Mouse (Mus musculus) midbrain, embryonic 13.5 days (tissue): Measurements from ENCODE around the gene Acyp1. TPM values are rescaled to one million over a fixed set of nuclear protein-coding genes. Genes with fewer than 3 reads are reported as not detected.
A peak's percentile ranks its signal among the peaks of the same experiment; 100 is the strongest.

Source experiments
- ATAC-seq: fragments of 200-750 bp; cut with Nextera tagmentation; 2 replicates; pipeline ENCODE4 v1.8.0; 2017; ENCODE audit warnings: mild to moderate bottlenecking, moderate TSS enrichment, moderate library complexity
- H3K27ac ChIP-seq: fragments of 300-500 bp; sonication (generic); 2 replicates; pipeline ENCODE4 v1.5.1; 2015; ENCODE audit warnings: inconsistent platforms, mild to moderate bottlenecking, moderate library complexity
- H3K27me3 ChIP-seq: fragments of 300-500 bp; sonication (generic); 2 replicates; pipeline ENCODE4 v1.6.1; 2015; ENCODE audit warnings: mild to moderate bottlenecking, inconsistent platforms
- H3K36me3 ChIP-seq: fragments of 300-500 bp; sonication (generic); 2 replicates; pipeline ENCODE4 v1.6.1; 2015; ENCODE audit warnings: mild to moderate bottlenecking, inconsistent platforms
- H3K4me1 ChIP-seq: fragments of 300-500 bp; sonication (generic); replicated peaks from 2 replicates; pipeline ENCODE4 v1.6.1; 2015; ENCODE audit warnings: inconsistent platforms
- H3K4me2 ChIP-seq: fragments of 300-500 bp; sonication (generic); replicated peaks from 2 replicates; pipeline ENCODE4 v1.6.1; 2015; ENCODE audit warnings: moderate library complexity, mild to moderate bottlenecking, inconsistent platforms
- H3K4me3 ChIP-seq: fragments of 300-500 bp; sonication (generic); replicated peaks from 2 replicates; pipeline ENCODE4 v1.5.1; 2015; ENCODE audit warnings: mild to moderate bottlenecking, inconsistent platforms
- H3K9ac ChIP-seq: fragments of 300-500 bp; sonication (generic); replicated peaks from 2 replicates; pipeline ENCODE4 v1.6.1; 2015; ENCODE audit warnings: mild to moderate bottlenecking, inconsistent platforms
- H3K9me3 ChIP-seq: fragments of 300-500 bp; sonication (generic); 2 replicates; pipeline ENCODE4 v1.6.1; 2016; ENCODE audit warnings: mild to moderate bottlenecking, inconsistent platforms
- WGBS: fragments of 180-500 bp; shearing (Covaris S2); methylation state at CpG from one replicate; pipeline ENCODE4 v1.1.7; 2015; 5-methylcytosine and 5-hydroxymethylcytosine counted together
- polyA plus RNA-seq: library from polyadenylated mRNA; unstranded; fragments of >200 nt; fragmentation: Nextera tagmentation; extraction: Ambion mirVana; gene quantifications from 2 replicates; pipeline ENCODE4 v1.2.1, GENCODE M21; 2015

Acyp1 gene
- polyA plus RNA-seq, 1 experiment from 2014 or later, result 68.1 TPM

GRCm38 (mm10) chr12:85263190-85263589, 25.0 kb downstream of the Acyp1 start:
- Histone ChIP-seq H3K9ac (no peak overlapping the region), H3K4me3 (no peak overlapping the region), H3K27ac (no peak overlapping the region), H3K4me2 (no peak overlapping the region), H3K36me3 (no peaks in the 10 kb centered on the region), H3K27me3 (no peaks in the 10 kb centered on the region), H3K9me3 (no peaks in the 10 kb centered on the region), H3K4me1 (no peaks in the 10 kb centered on the region)
- 88% methylated on average over 5 of the region's 5 CpGs for WGBS
- ATAC-seq, result no peak

GRCm38 (mm10) chr12:85262489-85262888, 25.7 kb downstream of the Acyp1 start:
- WGBS, result 54% methylated on average over 10 of the region's 10 CpGs
- 0 out of 2 replicates have a peak, but pooled peaks have one; percentile 27 for ATAC-seq
- Histone ChIP-seq H3K27ac (no peak overlapping the region), H3K9me3 (no peaks in the 10 kb centered on the region), H3K4me2 (no peak overlapping the region), H3K36me3 (no peaks in the 10 kb centered on the region), H3K9ac (no peak overlapping the region), H3K4me1 (no peaks in the 10 kb centered on the region), H3K4me3 (no peak overlapping the region), H3K27me3 (no peaks in the 10 kb centered on the region)

- Histone ChIP-seq H3K4me3 (no peak overlapping the region), H3K36me3 (peaks cover 2% of the 10 kb centered on the region; the same call in 1 of the 2 replicates), H3K9me3 (no peaks in the 10 kb centered on the region), H3K4me2 (no peak overlapping the region), H3K27ac (no peak overlapping the region), H3K9ac (no peak overlapping the region), H3K27me3 (no peaks in the 10 kb centered on the region), H3K4me1 (no peaks in the 10 kb centered on the region)
- no peak for ATAC-seq
- WGBS, result 87% methylated on average over 7 of the region's 7 CpGs
Measured at GRCm38 (mm10) chr12:85257008-85257639, 31.1 kb downstream of the Acyp1 start.

- H3K4me2 ChIP-seq, result no peak overlapping the region
- no peaks in the 10 kb centered on the region for H3K4me1 ChIP-seq
- no peak overlapping the region for H3K4me3 ChIP-seq
- ATAC-seq, result no peak
- H3K9ac ChIP-seq, result no peak overlapping the region
- 82% methylated on average over 7 of the region's 7 CpGs for WGBS
- no peaks in the 10 kb centered on the region for H3K27me3 ChIP-seq
- H3K27ac ChIP-seq, result no peak overlapping the region
- H3K9me3 ChIP-seq, result no peaks in the 10 kb centered on the region
- H3K36me3 ChIP-seq, result peaks cover 2% of the 10 kb centered on the region; the same call in 1 of the 2 replicates
Measured at GRCm38 (mm10) chr12:85256074-85256751, 32.0 kb downstream of the Acyp1 start.

GRCm38 (mm10) chr12:85252083-85252482, 36.2 kb downstream of the Acyp1 start:
- H3K27ac ChIP-seq, result no peak overlapping the region
- WGBS, result 91% methylated on average over 3 of the region's 3 CpGs
- no peak overlapping the region for H3K4me3 ChIP-seq
- no peak for ATAC-seq
- no peaks in the 10 kb centered on the region for H3K4me1 ChIP-seq
- H3K9ac ChIP-seq, result no peak overlapping the region
- no peaks in the 10 kb centered on the region for H3K27me3 ChIP-seq
- peaks cover 13% of the 10 kb centered on the region for H3K36me3 ChIP-seq
- H3K4me2 ChIP-seq, result no peak overlapping the region
- no peaks in the 10 kb centered on the region for H3K9me3 ChIP-seq

GRCm38 (mm10) chr12:85237553-85237952, 50.7 kb downstream of the Acyp1 start:
- Histone ChIP-seq H3K9me3 (no peaks in the 10 kb centered on the region), H3K9ac (no peak overlapping the region), H3K4me3 (no peak overlapping the region), H3K4me1 (0 out of 2 replicates have a peak, but pooled peaks cover 4% of the 10 kb centered on the region), H3K4me2 (no peak overlapping the region), H3K27me3 (no peaks in the 10 kb centered on the region), H3K36me3 (peaks cover 10% of the 10 kb centered on the region; the same call in 1 of the 2 replicates), H3K27ac (no peak overlapping the region)
- no peak for ATAC-seq
- WGBS, result 94% methylated on average over 5 of the region's 5 CpGs

GRCm38 (mm10) chr12:85233376-85234358, 54.6 kb downstream of the Acyp1 start:
- H3K4me2 ChIP-seq, result no peak overlapping the region
- no peak overlapping the region for H3K4me3 ChIP-seq
- no peak overlapping the region for H3K9ac ChIP-seq
- H3K27me3 ChIP-seq, result no peaks in the 10 kb centered on the region
- peaks cover 10% of the 10 kb centered on the region; the same call in 1 of the 2 replicates for H3K36me3 ChIP-seq
- peak overlapping the region; percentile 64; the same call in 1 of the 2 replicates for H3K27ac ChIP-seq
- no peaks in the 10 kb centered on the region for H3K9me3 ChIP-seq
- H3K4me1 ChIP-seq, result 0 out of 2 replicates have a peak, but pooled peaks cover 4% of the 10 kb centered on the region
- 73% methylated on average over 21 of the region's 21 CpGs for whole genome bisulfite sequencing
- peak; percentile 24; the same call in 1 of the 2 replicates for ATAC-seq

- Histone ChIP-seq H3K27ac (no peak overlapping the region), H3K4me2 (no peak overlapping the region), H3K27me3 (no peaks in the 10 kb centered on the region), H3K9me3 (no peaks in the 10 kb centered on the region), H3K4me1 (no peaks in the 10 kb centered on the region), H3K36me3 (peaks cover 44% of the 10 kb centered on the region), H3K9ac (no peak overlapping the region), H3K4me3 (no peak overlapping the region)
- ATAC-seq, result no peak
- 77% methylated on average over 15 of the region's 15 CpGs for whole genome bisulfite sequencing
Measured at GRCm38 (mm10) chr12:85227876-85228599, 60.2 kb downstream of the Acyp1 start.

- Histone ChIP-seq H3K4me2 (no peak overlapping the region), H3K36me3 (peaks cover 52% of the 10 kb centered on the region), H3K4me1 (no peaks in the 10 kb centered on the region), H3K27me3 (no peaks in the 10 kb centered on the region), H3K9me3 (no peaks in the 10 kb centered on the region), H3K9ac (no peak overlapping the region), H3K27ac (no peak overlapping the region), H3K4me3 (no peak overlapping the region)
- 84% methylated on average over 7 of the region's 7 CpGs for WGBS
- no peak for ATAC-seq
Measured at GRCm38 (mm10) chr12:85227227-85227626, 61.0 kb downstream of the Acyp1 start.
